Mouse (Mus musculus): ENCODE measurements around the gene Cyth3.

Cyth3 gene

GRCm38 (mm10) chr5:143635358-143635757, 13.1 kb downstream of the Cyth3 start:
- no peak for DNase-seq (ENCODE audit: low read depth)

- DNase-seq (ENCODE audit: low read depth): no peak
These were observed 13.9 kb downstream of the Cyth3 start for GRCm38 (mm10) chr5:143636173-143636572.

- no peak for DNase-seq (ENCODE audit: low read depth)
These were observed 15.7 kb downstream of the Cyth3 start for GRCm38 (mm10) chr5:143637832-143638420.

- DNase-seq (ENCODE audit: low read depth): no peak
These were observed 16.4 kb downstream of the Cyth3 start for GRCm38 (mm10) chr5:143638516-143639270.

- DNase-seq (ENCODE audit: low read depth): no peak
These were observed 17.1 kb downstream of the Cyth3 start for GRCm38 (mm10) chr5:143639329-143639728.

GRCm38 (mm10) chr5:143639810-143640209, 17.6 kb downstream of the Cyth3 start:
- no peak for DNase-seq (ENCODE audit: low read depth)

GRCm38 (mm10) chr5:143641503-143641902, 19.3 kb downstream of the Cyth3 start:
- no peak for DNase-seq (ENCODE audit: low read depth)

- no peak for DNase-seq (ENCODE audit: low read depth)
These were observed 20.1 kb downstream of the Cyth3 start for GRCm38 (mm10) chr5:143642262-143642831.

GRCm38 (mm10) chr5:143645976-143646375, 23.7 kb downstream of the Cyth3 start:
- no peak for DNase-seq (ENCODE audit: low read depth)

GRCm38 (mm10) chr5:143647412-143647811, 25.2 kb downstream of the Cyth3 start:
- no peak for DNase-seq (ENCODE audit: low read depth)

GRCm38 (mm10) chr5:143648058-143648457, 25.8 kb downstream of the Cyth3 start:
- no peak for DNase-seq (ENCODE audit: low read depth)

- DNase-seq (ENCODE audit: low read depth): no peak
These were observed 26.9 kb downstream of the Cyth3 start for GRCm38 (mm10) chr5:143649168-143649567.

- DNase-seq (ENCODE audit: low read depth): no peak
These were observed 29.8 kb downstream of the Cyth3 start for GRCm38 (mm10) chr5:143651855-143652631.

- DNase-seq (ENCODE audit: low read depth): no peak
These were observed 31.2 kb downstream of the Cyth3 start for GRCm38 (mm10) chr5:143653497-143653896.

- DNase-seq (ENCODE audit: low read depth): peak; percentile 55
These were observed 32.6 kb downstream of the Cyth3 start for GRCm38 (mm10) chr5:143654670-143655510.

- DNase-seq (ENCODE audit: low read depth): no peak
These were observed 33.3 kb downstream of the Cyth3 start for GRCm38 (mm10) chr5:143655511-143655943.

- DNase-seq (ENCODE audit: low read depth): no peak
These were observed 34.5 kb downstream of the Cyth3 start for GRCm38 (mm10) chr5:143656708-143657245.

GRCm38 (mm10) chr5:143659021-143659523, 36.8 kb downstream of the Cyth3 start:
- DNase-seq (ENCODE audit: low read depth): no peak

- DNase-seq (ENCODE audit: low read depth): no peak
These were observed 40.9 kb downstream of the Cyth3 start for GRCm38 (mm10) chr5:143663074-143663687.

- no peak for DNase-seq (ENCODE audit: low read depth)
These were observed 43.3 kb downstream of the Cyth3 start for GRCm38 (mm10) chr5:143665561-143665960.

GRCm38 (mm10) chr5:143666015-143666414, 43.8 kb downstream of the Cyth3 start:
- no peak for DNase-seq (ENCODE audit: low read depth)

All from c-Kit-positive CD71-negative TER-119-negative erythroid progenitor cells, embryonic 14.5 days (primary cell).